Mouse (Mus musculus): ENCODE results near the gene Atp8a1. TPM values are rescaled to one million over a fixed set of nuclear protein-coding genes. Genes with fewer than 3 reads are reported as not detected.

Gene Atp8a1
- polyA plus RNA-seq, 1 experiment from 2014 or later = 8.1 TPM

- H3K9ac ChIP-seq = no peak overlapping the region
- H3K4me2 ChIP-seq (replicated peaks) = no peak overlapping the region
- H3K9me3 ChIP-seq (replicated peaks) = no peaks in the 10 kb centered on the region
- H3K4me3 ChIP-seq (replicated peaks) = no peak overlapping the region
- peaks cover 18% of the 10 kb centered on the region; the same call in 1 of the 2 replicates for H3K27me3 ChIP-seq
- WGBS = 32% methylated on average over 20 of the region's 20 CpGs
- H3K36me3 ChIP-seq = no peaks in the 10 kb centered on the region
- ATAC-seq (ENCODE audit: insufficient number of reproducible peaks, low FRiP score, low TSS enrichment, low read depth) = no peak
- H3K4me1 ChIP-seq = no peaks in the 10 kb centered on the region
- H3K27ac ChIP-seq (replicated peaks) = no peak overlapping the region
Measured at GRCm38 (mm10) chr5:67646756-67647529, 200.3 kb downstream of the Atp8a1 start.

GRCm38 (mm10) chr5:67643537-67644255 is 203.5 kb downstream of the Atp8a1 start:
- H3K9me3 ChIP-seq (replicated peaks) = no peaks in the 10 kb centered on the region
- ATAC-seq (ENCODE audit: insufficient number of reproducible peaks, low FRiP score, low TSS enrichment, low read depth) = no peak
- H3K4me2 ChIP-seq (replicated peaks) = no peak overlapping the region
- no peaks in the 10 kb centered on the region for H3K36me3 ChIP-seq
- H3K27ac ChIP-seq (replicated peaks) = no peak overlapping the region
- WGBS = 90% methylated on average over 5 of the region's 5 CpGs
- 0 out of 2 replicates have a peak, but pooled peaks cover 3% of the 10 kb centered on the region for H3K4me1 ChIP-seq
- no peak overlapping the region for H3K9ac ChIP-seq
- no peak overlapping the region for H3K4me3 ChIP-seq (replicated peaks)
- peaks cover 18% of the 10 kb centered on the region; the same call in 1 of the 2 replicates for H3K27me3 ChIP-seq

- H3K4me1 ChIP-seq = 0 out of 2 replicates have a peak, but pooled peaks cover 6% of the 10 kb centered on the region
- no peaks in the 10 kb centered on the region for H3K9me3 ChIP-seq (replicated peaks)
- H3K4me2 ChIP-seq (replicated peaks) = no peak overlapping the region
- H3K27ac ChIP-seq (replicated peaks) = no peak overlapping the region
- ATAC-seq (ENCODE audit: insufficient number of reproducible peaks, low FRiP score, low TSS enrichment, low read depth) = no peak
- WGBS = 31% methylated on average over 8 of the region's 8 CpGs
- no peaks in the 10 kb centered on the region for H3K36me3 ChIP-seq
- 0 out of 2 replicates have a peak, but pooled peaks cover 8% of the 10 kb centered on the region for H3K27me3 ChIP-seq
- H3K4me3 ChIP-seq (replicated peaks) = no peak overlapping the region
- H3K9ac ChIP-seq = no peak overlapping the region
Measured at GRCm38 (mm10) chr5:67641406-67642120, 205.7 kb downstream of the Atp8a1 start.

GRCm38 (mm10) chr5:67640596-67641312 is 206.5 kb downstream of the Atp8a1 start:
- H3K27me3 ChIP-seq = 0 out of 2 replicates have a peak, but pooled peaks cover 8% of the 10 kb centered on the region
- ATAC-seq (ENCODE audit: insufficient number of reproducible peaks, low FRiP score, low TSS enrichment, low read depth) = no peak
- H3K4me2 ChIP-seq (replicated peaks) = no peak overlapping the region
- WGBS = 53% methylated on average over 8 of the region's 8 CpGs
- no peak overlapping the region for H3K9ac ChIP-seq
- H3K9me3 ChIP-seq (replicated peaks) = no peaks in the 10 kb centered on the region
- 0 out of 2 replicates have a peak, but pooled peaks cover 6% of the 10 kb centered on the region for H3K4me1 ChIP-seq
- H3K27ac ChIP-seq (replicated peaks) = no peak overlapping the region
- no peaks in the 10 kb centered on the region for H3K36me3 ChIP-seq
- no peak overlapping the region for H3K4me3 ChIP-seq (replicated peaks)

- Histone ChIP-seq H3K36me3 (no peaks in the 10 kb centered on the region), H3K27ac (replicated peaks) (no peak overlapping the region), H3K4me3 (replicated peaks) (no peak overlapping the region), H3K4me2 (replicated peaks) (no peak overlapping the region), H3K9me3 (replicated peaks) (no peaks in the 10 kb centered on the region), H3K27me3 (no peaks in the 10 kb centered on the region), H3K4me1 (0 out of 2 replicates have a peak, but pooled peaks cover 10% of the 10 kb centered on the region), H3K9ac (no peak overlapping the region)
- WGBS = 45% methylated on average over 3 of the region's 3 CpGs
- no peak for ATAC-seq (ENCODE audit: insufficient number of reproducible peaks, low FRiP score, low TSS enrichment, low read depth)
Measured at GRCm38 (mm10) chr5:67634339-67634738, 212.9 kb downstream of the Atp8a1 start.

GRCm38 (mm10) chr5:67633831-67634268 is 213.4 kb downstream of the Atp8a1 start:
- no peaks in the 10 kb centered on the region for H3K27me3 ChIP-seq
- H3K4me3 ChIP-seq (replicated peaks) = no peak overlapping the region
- H3K4me2 ChIP-seq (replicated peaks) = 0 out of 2 replicates have a peak overlapping the region, but pooled peaks have one; percentile 6
- whole genome bisulfite sequencing = 31% methylated on average over 10 of the region's 10 CpGs
- no peak for ATAC-seq (ENCODE audit: insufficient number of reproducible peaks, low FRiP score, low TSS enrichment, low read depth)
- H3K9me3 ChIP-seq (replicated peaks) = no peaks in the 10 kb centered on the region
- H3K4me1 ChIP-seq = 0 out of 2 replicates have a peak, but pooled peaks cover 10% of the 10 kb centered on the region
- no peak overlapping the region for H3K27ac ChIP-seq (replicated peaks)
- no peaks in the 10 kb centered on the region for H3K36me3 ChIP-seq
- H3K9ac ChIP-seq = no peak overlapping the region

- Histone ChIP-seq H3K36me3 (no peaks in the 10 kb centered on the region), H3K4me3 (replicated peaks) (no peak overlapping the region), H3K4me1 (0 out of 2 replicates have a peak, but pooled peaks cover 10% of the 10 kb centered on the region), H3K4me2 (replicated peaks) (0 out of 2 replicates have a peak overlapping the region, but pooled peaks have one; percentile 6), H3K9ac (no peak overlapping the region), H3K27me3 (no peaks in the 10 kb centered on the region), H3K27ac (replicated peaks) (no peak overlapping the region), H3K9me3 (replicated peaks) (no peaks in the 10 kb centered on the region)
- no peak for ATAC-seq (ENCODE audit: insufficient number of reproducible peaks, low FRiP score, low TSS enrichment, low read depth)
- 26% methylated on average over 7 of the region's 7 CpGs for WGBS
Measured at GRCm38 (mm10) chr5:67633138-67633782, 214.0 kb downstream of the Atp8a1 start.

- Histone ChIP-seq H3K36me3 (no peaks in the 10 kb centered on the region), H3K4me1 (0 out of 2 replicates have a peak, but pooled peaks cover 7% of the 10 kb centered on the region), H3K27ac (replicated peaks) (no peak overlapping the region), H3K4me3 (replicated peaks) (no peak overlapping the region), H3K9me3 (replicated peaks) (no peaks in the 10 kb centered on the region), H3K27me3 (no peaks in the 10 kb centered on the region), H3K9ac (no peak overlapping the region), H3K4me2 (replicated peaks) (no peak overlapping the region)
- ATAC-seq (ENCODE audit: insufficient number of reproducible peaks, low FRiP score, low TSS enrichment, low read depth) = no peak
- 90% methylated on average over 12 of the region's 12 CpGs for WGBS
Measured at GRCm38 (mm10) chr5:67631261-67631660, 216.0 kb downstream of the Atp8a1 start.

GRCm38 (mm10) chr5:67629861-67630260 is 217.4 kb downstream of the Atp8a1 start:
- H3K9ac ChIP-seq = no peak overlapping the region
- no peak overlapping the region for H3K4me2 ChIP-seq (replicated peaks)
- no peak for ATAC-seq (ENCODE audit: insufficient number of reproducible peaks, low FRiP score, low TSS enrichment, low read depth)
- H3K9me3 ChIP-seq (replicated peaks) = no peaks in the 10 kb centered on the region
- no peak overlapping the region for H3K4me3 ChIP-seq (replicated peaks)
- WGBS = 89% methylated on average over 6 of the region's 6 CpGs
- 0 out of 2 replicates have a peak, but pooled peaks cover 7% of the 10 kb centered on the region for H3K4me1 ChIP-seq
- no peaks in the 10 kb centered on the region for H3K36me3 ChIP-seq
- no peak overlapping the region for H3K27ac ChIP-seq (replicated peaks)
- no peaks in the 10 kb centered on the region for H3K27me3 ChIP-seq

- Histone ChIP-seq H3K27me3 (no peaks in the 10 kb centered on the region), H3K4me1 (0 out of 2 replicates have a peak, but pooled peaks cover 7% of the 10 kb centered on the region), H3K4me2 (replicated peaks) (no peak overlapping the region), H3K9me3 (replicated peaks) (no peaks in the 10 kb centered on the region), H3K4me3 (replicated peaks) (no peak overlapping the region), H3K36me3 (no peaks in the 10 kb centered on the region), H3K27ac (replicated peaks) (no peak overlapping the region), H3K9ac (no peak overlapping the region)
- ATAC-seq (ENCODE audit: insufficient number of reproducible peaks, low FRiP score, low TSS enrichment, low read depth) = no peak
- 84% methylated on average over 7 of the region's 7 CpGs for WGBS
Measured at GRCm38 (mm10) chr5:67629440-67629839, 217.8 kb downstream of the Atp8a1 start.
